Mouse (Mus musculus) thymus, postnatal 4 days (tissue): ENCODE results near the gene Prph2.

Experiments used
- DNase-seq: peaks from one replicate; pipeline ENCODE4 v3.0.0; 2021

Prph2 gene

GRCm38 (mm10) chr17:46890843-46891594 is 19.2 kb upstream of the Prph2 start:
- peak; percentile 69 for DNase-seq

- no peak for DNase-seq
Observed at GRCm38 (mm10) chr17:46895426-46895825, 14.8 kb upstream of the Prph2 start.

- no peak for DNase-seq
Observed at GRCm38 (mm10) chr17:46897221-46897950, 12.9 kb upstream of the Prph2 start.

- no peak for DNase-seq
Observed at GRCm38 (mm10) chr17:46900941-46901340, 9.3 kb upstream of the Prph2 start.

- DNase-seq: peak; percentile 81
Observed at GRCm38 (mm10) chr17:46903876-46904490, 6.3 kb upstream of the Prph2 start.

GRCm38 (mm10) chr17:46912331-46912730 is 2.1 kb downstream of the Prph2 start:
- no peak for DNase-seq

GRCm38 (mm10) chr17:46915129-46915528 is 4.9 kb downstream of the Prph2 start:
- no peak for DNase-seq

GRCm38 (mm10) chr17:46918951-46919350 is 8.7 kb downstream of the Prph2 start:
- DNase-seq: no peak

- DNase-seq: no peak
Observed at GRCm38 (mm10) chr17:46920855-46921254, 10.6 kb downstream of the Prph2 start.

GRCm38 (mm10) chr17:46926192-46926591 is 15.9 kb downstream of the Prph2 start:
- DNase-seq: no peak

GRCm38 (mm10) chr17:46926941-46927340 is 16.7 kb downstream of the Prph2 start:
- no peak for DNase-seq

GRCm38 (mm10) chr17:46927781-46928180 is 17.5 kb downstream of the Prph2 start:
- no peak for DNase-seq

- DNase-seq: no peak
Observed at GRCm38 (mm10) chr17:46929277-46929676, 19.0 kb downstream of the Prph2 start.

- DNase-seq: no peak
Observed at GRCm38 (mm10) chr17:46929897-46930296, 19.6 kb downstream of the Prph2 start.

GRCm38 (mm10) chr17:46932961-46933360 is 22.7 kb downstream of the Prph2 start:
- DNase-seq: no peak

- DNase-seq: peak; percentile 85
Observed at GRCm38 (mm10) chr17:46933557-46934348, 23.5 kb downstream of the Prph2 start.

GRCm38 (mm10) chr17:46940461-46940860 is 30.2 kb downstream of the Prph2 start:
- no peak for DNase-seq

- no peak for DNase-seq
Observed at GRCm38 (mm10) chr17:46942421-46942820, 32.2 kb downstream of the Prph2 start.

- DNase-seq: no peak
Observed at GRCm38 (mm10) chr17:46946276-46946675, 36.0 kb downstream of the Prph2 start.

- peak; percentile 18 for DNase-seq
Observed at GRCm38 (mm10) chr17:46958045-46958444, 47.8 kb downstream of the Prph2 start.

- DNase-seq: no peak
Observed at GRCm38 (mm10) chr17:46960216-46960615, 50.0 kb downstream of the Prph2 start.

GRCm38 (mm10) chr17:46962153-46962552 is 51.9 kb downstream of the Prph2 start:
- DNase-seq: no peak

- DNase-seq: no peak
Observed at GRCm38 (mm10) chr17:46963186-46963585, 52.9 kb downstream of the Prph2 start.
